Mouse (Mus musculus) kidney, postnatal 36 days (tissue): Measurements from ENCODE around the gene Pgm2.

ENCODE experiments used
- DNase-seq, 2 experiments: peaks; one replicate each; pipeline ENCODE4 v3.0.0; 2021 to 2022; ENCODE audit warnings: mixed read lengths in 2 of 2

Gene Pgm2

GRCm38 (mm10) chr5:64092748-64093292 is at the start of gene Pgm2:
Gene Pgm2 (plus strand): TSS chr5:64092950.
- DNase-seq = peak; percentile 87 to 93

GRCm38 (mm10) chr5:64043694-64044453 is 48.9 kb upstream of the Pgm2 start:
- no peak for DNase-seq

GRCm38 (mm10) chr5:64044790-64045189 is 48.0 kb upstream of the Pgm2 start:
- DNase-seq = no peak

- DNase-seq = peak; percentile 68 to 84
Measured at GRCm38 (mm10) chr5:64045502-64045901, 47.2 kb upstream of the Pgm2 start.

- no peak for DNase-seq
Measured at GRCm38 (mm10) chr5:64046995-64047394, 45.8 kb upstream of the Pgm2 start.

- peak in 1 of 2 experiments; percentile 16 for DNase-seq
Measured at GRCm38 (mm10) chr5:64047921-64048320, 44.8 kb upstream of the Pgm2 start.

GRCm38 (mm10) chr5:64048605-64049004 is 44.1 kb upstream of the Pgm2 start:
- no peak for DNase-seq

- DNase-seq = no peak
Measured at GRCm38 (mm10) chr5:64049256-64049655, 43.5 kb upstream of the Pgm2 start.

GRCm38 (mm10) chr5:64053010-64053409 is 39.7 kb upstream of the Pgm2 start:
- no peak for DNase-seq

- DNase-seq = no peak
Measured at GRCm38 (mm10) chr5:64056210-64056609, 36.5 kb upstream of the Pgm2 start.

GRCm38 (mm10) chr5:64060881-64061280 is 31.9 kb upstream of the Pgm2 start:
- peak; percentile 24 to 25 for DNase-seq

GRCm38 (mm10) chr5:64061643-64062042 is 31.1 kb upstream of the Pgm2 start:
- DNase-seq = no peak

- no peak for DNase-seq
Measured at GRCm38 (mm10) chr5:64062882-64063621, 29.7 kb upstream of the Pgm2 start.

GRCm38 (mm10) chr5:64063622-64064355 is 29.0 kb upstream of the Pgm2 start:
- no peak for DNase-seq

- DNase-seq = no peak
Measured at GRCm38 (mm10) chr5:64064401-64064800, 28.3 kb upstream of the Pgm2 start.

- DNase-seq = no peak
Measured at GRCm38 (mm10) chr5:64065497-64066046, 27.2 kb upstream of the Pgm2 start.

GRCm38 (mm10) chr5:64066159-64066558 is 26.6 kb upstream of the Pgm2 start:
- DNase-seq = no peak

- DNase-seq = no peak
Measured at GRCm38 (mm10) chr5:64067576-64067975, 25.2 kb upstream of the Pgm2 start.

- DNase-seq = peak; percentile 78 to 87
Measured at GRCm38 (mm10) chr5:64070081-64070673, 22.6 kb upstream of the Pgm2 start.

- no peak for DNase-seq
Measured at GRCm38 (mm10) chr5:64070742-64071476, 21.8 kb upstream of the Pgm2 start.

GRCm38 (mm10) chr5:64074455-64074854 is 18.3 kb upstream of the Pgm2 start:
- no peak for DNase-seq

- DNase-seq = peak; percentile 29 to 74
Measured at GRCm38 (mm10) chr5:64075506-64075905, 17.2 kb upstream of the Pgm2 start.
